Mouse (Mus musculus) E14TG2a.4 (cell line): ENCODE results near the gene Hic2.

Experiments used
- H3K27me3 ChIP-seq: 2 replicates; pipeline ENCODE4 v1.6.1; 2014; ENCODE audit warnings: low read length, control low read depth; ENCODE audit not compliant: insufficient read depth
- H3K36me3 ChIP-seq: 2 replicates; pipeline ENCODE4 v1.6.1; 2014; ENCODE audit warnings: low read length, control low read depth; ENCODE audit not compliant: insufficient read depth
- H3K4me1 ChIP-seq: replicated peaks from 2 replicates; pipeline ENCODE4 v1.6.1; 2014; ENCODE audit warnings: low read depth, low read length, control low read depth
- H3K4me3 ChIP-seq: replicated peaks from 2 replicates; pipeline ENCODE4 v1.5.1; 2014; ENCODE audit warnings: mild to moderate bottlenecking, low read length
- H3K9me3 ChIP-seq: 2 replicates; pipeline ENCODE4 v1.6.1; 2014; ENCODE audit warnings: low read length, control low read depth
- CTCF ChIP-seq: conservative IDR thresholded peaks from 2 replicates; pipeline ENCODE4 v1.5.1; 2014; ENCODE audit warnings: low read length
- NANOG ChIP-seq: IDR thresholded peaks from 2 replicates; pipeline ENCODE4 v1.6.1; 2014; ENCODE audit warnings: borderline replicate concordance, low read length, mixed read lengths
- POU5F1 ChIP-seq: IDR thresholded peaks from 2 replicates; pipeline ENCODE4 v1.6.1; 2014; ENCODE audit warnings: low read length, borderline replicate concordance

Gene Hic2

GRCm38 (mm10) chr16:17276164-17277151 is 43.1 kb downstream of the Hic2 start:
- Histone ChIP-seq H3K27me3 (peaks cover 20% of the 10 kb centered on the region), H3K9me3 (no peaks in the 10 kb centered on the region), H3K4me1 (peaks cover 50% of the 10 kb centered on the region), H3K36me3 (peaks cover 31% of the 10 kb centered on the region), H3K4me3 (peak overlapping the region; percentile 88)
- TF ChIP-seq CTCF, result peak; percentile 51
- TF ChIP-seq NANOG, result no peak

- H3K4me1 ChIP-seq, result peaks cover 50% of the 10 kb centered on the region
- peaks cover 20% of the 10 kb centered on the region for H3K27me3 ChIP-seq
- H3K4me3 ChIP-seq, result peak overlapping the region; percentile 88
- TF ChIP-seq POU5F1 (no peak), NANOG (no peak)
- H3K36me3 ChIP-seq, result peaks cover 42% of the 10 kb centered on the region
- H3K9me3 ChIP-seq, result no peaks in the 10 kb centered on the region
Measured at GRCm38 (mm10) chr16:17277342-17278211, 44.2 kb downstream of the Hic2 start.

- TF ChIP-seq CTCF (no peak), POU5F1 (no peak), NANOG (no peak)
- H3K4me1 ChIP-seq, result peaks cover 29% of the 10 kb centered on the region
- H3K27me3 ChIP-seq, result peaks cover 20% of the 10 kb centered on the region
- no peaks in the 10 kb centered on the region for H3K9me3 ChIP-seq
- H3K4me3 ChIP-seq, result no peak overlapping the region
- peaks cover 70% of the 10 kb centered on the region for H3K36me3 ChIP-seq
Measured at GRCm38 (mm10) chr16:17280471-17280870, 47.1 kb downstream of the Hic2 start.

- TF ChIP-seq POU5F1 (no peak), NANOG (no peak), CTCF (no peak)
- Histone ChIP-seq H3K4me3 (no peak overlapping the region), H3K27me3 (peaks cover 10% of the 10 kb centered on the region), H3K36me3 (peaks cover 93% of the 10 kb centered on the region), H3K4me1 (peaks cover 15% of the 10 kb centered on the region), H3K9me3 (no peaks in the 10 kb centered on the region)
Measured at GRCm38 (mm10) chr16:17283151-17283550, 49.8 kb downstream of the Hic2 start.

- no peaks in the 10 kb centered on the region for H3K27me3 ChIP-seq
Measured at GRCm38 (mm10) chr16:17287103-17287502, 53.7 kb downstream of the Hic2 start.

GRCm38 (mm10) chr16:17291016-17291415 is 57.6 kb downstream of the Hic2 start:
- H3K9me3 ChIP-seq, result no peaks in the 10 kb centered on the region
- peaks cover 74% of the 10 kb centered on the region for H3K36me3 ChIP-seq
- no peaks in the 10 kb centered on the region for H3K27me3 ChIP-seq
- TF ChIP-seq NANOG, result no peak
- no peak for TF ChIP-seq CTCF
- TF ChIP-seq POU5F1, result no peak
- H3K4me3 ChIP-seq, result no peak overlapping the region
- peaks cover 3% of the 10 kb centered on the region; the same call in 1 of the 2 replicates for H3K4me1 ChIP-seq

More at GRCm38 (mm10) chr16:17287103-17287502, 53.7 kb downstream of the Hic2 start:
- H3K4me3 ChIP-seq, result no peak overlapping the region
- TF ChIP-seq POU5F1 (no peak), CTCF (no peak), NANOG (no peak)
- H3K9me3 ChIP-seq, result no peaks in the 10 kb centered on the region
- H3K36me3 ChIP-seq, result peaks cover 83% of the 10 kb centered on the region
- no peaks in the 10 kb centered on the region for H3K4me1 ChIP-seq

- H3K36me3 ChIP-seq, result peaks cover 75% of the 10 kb centered on the region
- H3K27me3 ChIP-seq, result no peaks in the 10 kb centered on the region
- peaks cover 3% of the 10 kb centered on the region; the same call in 1 of the 2 replicates for H3K4me1 ChIP-seq
- TF ChIP-seq CTCF (peak; percentile 100), POU5F1 (no peak)
- no peaks in the 10 kb centered on the region for H3K9me3 ChIP-seq
- H3K4me3 ChIP-seq, result no peak overlapping the region
Measured at GRCm38 (mm10) chr16:17292751-17293150, 59.4 kb downstream of the Hic2 start.

GRCm38 (mm10) chr16:17300818-17301217 is 67.4 kb downstream of the Hic2 start:
- Histone ChIP-seq H3K36me3 (peaks cover 83% of the 10 kb centered on the region), H3K4me1 (0 out of 2 replicates have a peak, but pooled peaks cover 5% of the 10 kb centered on the region), H3K4me3 (no peak overlapping the region), H3K9me3 (no peaks in the 10 kb centered on the region), H3K27me3 (no peaks in the 10 kb centered on the region)
- TF ChIP-seq NANOG (no peak), POU5F1 (no peak), CTCF (no peak)
